Mouse (Mus musculus) embryonic fibroblast, embryonic 13.5 days (primary cell): ENCODE data around the gene Lrrc8a. TPM values are rescaled to one million over a fixed set of nuclear protein-coding genes. Genes with fewer than 3 reads are reported as not detected.

Source experiments
- H3K27ac ChIP-seq: 2 replicates; pipeline ENCODE4 v1.5.1; 2012; ENCODE audit warnings: low read length, control low read depth, inconsistent platforms; ENCODE audit not compliant: insufficient read depth
- H3K4me1 ChIP-seq: 2 replicates; pipeline ENCODE4 v1.6.1; 2011; ENCODE audit warnings: low read length; ENCODE audit not compliant: control insufficient read depth, insufficient read depth
- H3K4me3 ChIP-seq: 2 replicates; pipeline ENCODE4 v1.5.1; 2011; ENCODE audit warnings: mild to moderate bottlenecking, control low read depth, low read length; ENCODE audit not compliant: insufficient read depth
- CTCF ChIP-seq: IDR thresholded peaks from 2 replicates; pipeline ENCODE4 v1.5.1; 2011; ENCODE audit warnings: mild to moderate bottlenecking, control low read depth, low read length, moderate library complexity, borderline replicate concordance; ENCODE audit not compliant: insufficient read depth
- POLR2A ChIP-seq: IDR thresholded peaks from 2 replicates; pipeline ENCODE4 v1.6.1; 2011; ENCODE audit warnings: low read depth, mild to moderate bottlenecking, control low read depth, low read length, moderate library complexity
- polyA plus RNA-seq: library from polyadenylated mRNA; stranded (reverse); fragments of >200 nt; gene quantifications from 2 replicates; pipeline ENCODE4 v1.2.4, GENCODE M21; 2011; ENCODE audit warnings: low read depth; ENCODE audit not compliant: missing spikeins, insufficient read length

Gene Lrrc8a
- polyA plus RNA-seq, 1 experiment: 40.7 TPM

GRCm38 (mm10) chr2:30207886-30208285, 29.6 kb upstream of the Lrrc8a start:
- TF ChIP-seq CTCF: no peak
- TF ChIP-seq POLR2A: no peak
- H3K27ac ChIP-seq: no peak overlapping the region
- H3K4me3 ChIP-seq: no peak overlapping the region
- no peaks in the 10 kb centered on the region for H3K4me1 ChIP-seq

- TF ChIP-seq POLR2A (no peak), CTCF (no peak)
- Histone ChIP-seq H3K4me1 (no peaks in the 10 kb centered on the region), H3K27ac (no peak overlapping the region), H3K4me3 (no peak overlapping the region)
Observed at GRCm38 (mm10) chr2:30211408-30212168, 25.9 kb upstream of the Lrrc8a start.

- H3K27ac ChIP-seq: no peak overlapping the region
- TF ChIP-seq CTCF (no peak), POLR2A (no peak)
- H3K4me3 ChIP-seq: no peak overlapping the region
- H3K4me1 ChIP-seq: no peaks in the 10 kb centered on the region
Observed at GRCm38 (mm10) chr2:30212169-30212545, 25.4 kb upstream of the Lrrc8a start.

- TF ChIP-seq CTCF: no peak
- no peak for TF ChIP-seq POLR2A
- no peaks in the 10 kb centered on the region for H3K4me1 ChIP-seq
- no peak overlapping the region for H3K27ac ChIP-seq
- H3K4me3 ChIP-seq: no peak overlapping the region
Observed at GRCm38 (mm10) chr2:30212951-30213350, 24.6 kb upstream of the Lrrc8a start.

GRCm38 (mm10) chr2:30214745-30215144, 22.8 kb upstream of the Lrrc8a start:
- Histone ChIP-seq H3K27ac (no peak overlapping the region), H3K4me3 (no peak overlapping the region), H3K4me1 (no peaks in the 10 kb centered on the region)
- TF ChIP-seq CTCF (no peak), POLR2A (no peak)

- no peaks in the 10 kb centered on the region for H3K4me1 ChIP-seq
- no peak overlapping the region for H3K4me3 ChIP-seq
- no peak overlapping the region for H3K27ac ChIP-seq
- TF ChIP-seq CTCF (no peak), POLR2A (no peak)
Observed at GRCm38 (mm10) chr2:30215493-30215892, 22.0 kb upstream of the Lrrc8a start.

GRCm38 (mm10) chr2:30216293-30216692, 21.2 kb upstream of the Lrrc8a start:
- no peak overlapping the region for H3K4me3 ChIP-seq
- TF ChIP-seq POLR2A (no peak), CTCF (no peak)
- no peak overlapping the region for H3K27ac ChIP-seq
- no peaks in the 10 kb centered on the region for H3K4me1 ChIP-seq

GRCm38 (mm10) chr2:30235593-30235992, 1.9 kb upstream of the Lrrc8a start:
- Histone ChIP-seq H3K4me1 (no peaks in the 10 kb centered on the region), H3K27ac (no peak overlapping the region), H3K4me3 (no peak overlapping the region)
- TF ChIP-seq POLR2A (no peak), CTCF (no peak)

- TF ChIP-seq CTCF (no peak), POLR2A (peak; percentile 73)
- H3K4me3 ChIP-seq: peak overlapping the region; percentile 53
- peak overlapping the region; percentile 55 for H3K27ac ChIP-seq
- H3K4me1 ChIP-seq: no peaks in the 10 kb centered on the region
Observed at GRCm38 (mm10) chr2:30236426-30237198, 903 bp upstream of the Lrrc8a start.

- TF ChIP-seq CTCF (no peak), POLR2A (no peak; the same call in 1 of the 2 replicates)
- H3K4me1 ChIP-seq: 0 out of 2 replicates have a peak, but pooled peaks cover 4% of the 10 kb centered on the region
- peak overlapping the region; percentile 24 for H3K27ac ChIP-seq
- peak overlapping the region; percentile 57 for H3K4me3 ChIP-seq
Observed at GRCm38 (mm10) chr2:30237881-30238280, 366 bp downstream of the Lrrc8a start.
